Mouse (Mus musculus): Measurements from ENCODE around the gene Samd7. TPM values are rescaled to one million over a fixed set of nuclear protein-coding genes. Genes with fewer than 3 reads are reported as not detected.

Gene Samd7
- polyA plus RNA-seq, 1 experiment = not detected

GRCm38 (mm10) chr3:30722461-30722860 lies 23.6 kb upstream of the Samd7 start:
- H3K27ac ChIP-seq (ENCODE audit: insufficient read depth, low read length) = no peak overlapping the region
- TF ChIP-seq POLR2A (IDR thresholded peaks at IDR 0.05; ENCODE audit: low read depth, low read length) = no peak
- TF ChIP-seq CTCF (IDR thresholded peaks at IDR 0.05; ENCODE audit: borderline replicate concordance, insufficient read depth, low read length) = no peak
- no peak overlapping the region for H3K4me3 ChIP-seq (ENCODE audit: insufficient read depth, low read length)
- no peaks in the 10 kb centered on the region for H3K4me1 ChIP-seq (ENCODE audit: control insufficient read depth, insufficient read depth, low read length)

- Histone ChIP-seq H3K4me1 (ENCODE audit: control insufficient read depth, insufficient read depth, low read length) (no peaks in the 10 kb centered on the region), H3K4me3 (ENCODE audit: insufficient read depth, low read length) (no peak overlapping the region), H3K27ac (ENCODE audit: insufficient read depth, low read length) (no peak overlapping the region)
- no peak for TF ChIP-seq CTCF (IDR thresholded peaks at IDR 0.05; ENCODE audit: borderline replicate concordance, insufficient read depth, low read length)
- no peak for TF ChIP-seq POLR2A (IDR thresholded peaks at IDR 0.05; ENCODE audit: low read depth, low read length)
Observed at GRCm38 (mm10) chr3:30723179-30723578, 22.9 kb upstream of the Samd7 start.

GRCm38 (mm10) chr3:30724105-30724824 lies 21.8 kb upstream of the Samd7 start:
- no peak overlapping the region for H3K27ac ChIP-seq (ENCODE audit: insufficient read depth, low read length)
- H3K4me1 ChIP-seq (ENCODE audit: control insufficient read depth, insufficient read depth, low read length) = no peaks in the 10 kb centered on the region
- TF ChIP-seq POLR2A (IDR thresholded peaks at IDR 0.05; ENCODE audit: low read depth, low read length) (no peak), CTCF (IDR thresholded peaks at IDR 0.05; ENCODE audit: borderline replicate concordance, insufficient read depth, low read length) (no peak)
- no peak overlapping the region for H3K4me3 ChIP-seq (ENCODE audit: insufficient read depth, low read length)

- H3K4me1 ChIP-seq (ENCODE audit: control insufficient read depth, insufficient read depth, low read length) = no peaks in the 10 kb centered on the region
- no peak overlapping the region for H3K4me3 ChIP-seq (ENCODE audit: insufficient read depth, low read length)
- TF ChIP-seq CTCF (IDR thresholded peaks at IDR 0.05; ENCODE audit: borderline replicate concordance, insufficient read depth, low read length) (no peak), POLR2A (IDR thresholded peaks at IDR 0.05; ENCODE audit: low read depth, low read length) (no peak)
- no peak overlapping the region for H3K27ac ChIP-seq (ENCODE audit: insufficient read depth, low read length)
Observed at GRCm38 (mm10) chr3:30724848-30725465, 21.1 kb upstream of the Samd7 start.

GRCm38 (mm10) chr3:30725514-30725913 lies 20.6 kb upstream of the Samd7 start:
- no peak overlapping the region for H3K27ac ChIP-seq (ENCODE audit: insufficient read depth, low read length)
- TF ChIP-seq POLR2A (IDR thresholded peaks at IDR 0.05; ENCODE audit: low read depth, low read length) (no peak), CTCF (IDR thresholded peaks at IDR 0.05; ENCODE audit: borderline replicate concordance, insufficient read depth, low read length) (no peak)
- H3K4me1 ChIP-seq (ENCODE audit: control insufficient read depth, insufficient read depth, low read length) = no peaks in the 10 kb centered on the region
- no peak overlapping the region for H3K4me3 ChIP-seq (ENCODE audit: insufficient read depth, low read length)

GRCm38 (mm10) chr3:30727209-30727608 lies 18.9 kb upstream of the Samd7 start:
- H3K27ac ChIP-seq (ENCODE audit: insufficient read depth, low read length) = no peak overlapping the region
- TF ChIP-seq POLR2A (IDR thresholded peaks at IDR 0.05; ENCODE audit: low read depth, low read length) (no peak), CTCF (IDR thresholded peaks at IDR 0.05; ENCODE audit: borderline replicate concordance, insufficient read depth, low read length) (no peak)
- no peak overlapping the region for H3K4me3 ChIP-seq (ENCODE audit: insufficient read depth, low read length)
- no peaks in the 10 kb centered on the region for H3K4me1 ChIP-seq (ENCODE audit: control insufficient read depth, insufficient read depth, low read length)

GRCm38 (mm10) chr3:30729046-30729445 lies 17.0 kb upstream of the Samd7 start:
- no peak overlapping the region for H3K4me3 ChIP-seq (ENCODE audit: insufficient read depth, low read length)
- no peaks in the 10 kb centered on the region for H3K4me1 ChIP-seq (ENCODE audit: control insufficient read depth, insufficient read depth, low read length)
- TF ChIP-seq CTCF (IDR thresholded peaks at IDR 0.05; ENCODE audit: borderline replicate concordance, insufficient read depth, low read length) (no peak), POLR2A (IDR thresholded peaks at IDR 0.05; ENCODE audit: low read depth, low read length) (no peak)
- H3K27ac ChIP-seq (ENCODE audit: insufficient read depth, low read length) = no peak overlapping the region

- Histone ChIP-seq H3K4me3 (ENCODE audit: insufficient read depth, low read length) (no peak overlapping the region), H3K4me1 (ENCODE audit: control insufficient read depth, insufficient read depth, low read length) (no peaks in the 10 kb centered on the region), H3K27ac (ENCODE audit: insufficient read depth, low read length) (no peak overlapping the region)
- no peak for TF ChIP-seq POLR2A (IDR thresholded peaks at IDR 0.05; ENCODE audit: low read depth, low read length)
Observed at GRCm38 (mm10) chr3:30736809-30737208, 9.3 kb upstream of the Samd7 start.

GRCm38 (mm10) chr3:30741306-30741705 lies 4.8 kb upstream of the Samd7 start:
- no peak for TF ChIP-seq CTCF (IDR thresholded peaks at IDR 0.05; ENCODE audit: borderline replicate concordance, insufficient read depth, low read length)
- TF ChIP-seq POLR2A (IDR thresholded peaks at IDR 0.05; ENCODE audit: low read depth, low read length) = no peak
- Histone ChIP-seq H3K4me1 (ENCODE audit: control insufficient read depth, insufficient read depth, low read length) (no peaks in the 10 kb centered on the region), H3K27ac (ENCODE audit: insufficient read depth, low read length) (no peak overlapping the region), H3K4me3 (ENCODE audit: insufficient read depth, low read length) (no peak overlapping the region)

GRCm38 (mm10) chr3:30742891-30743290 lies 3.2 kb upstream of the Samd7 start:
- H3K4me3 ChIP-seq (ENCODE audit: insufficient read depth, low read length) = no peak overlapping the region
- H3K27ac ChIP-seq (ENCODE audit: insufficient read depth, low read length) = no peak overlapping the region
- TF ChIP-seq CTCF (IDR thresholded peaks at IDR 0.05; ENCODE audit: borderline replicate concordance, insufficient read depth, low read length) (no peak), POLR2A (IDR thresholded peaks at IDR 0.05; ENCODE audit: low read depth, low read length) (no peak)
- no peaks in the 10 kb centered on the region for H3K4me1 ChIP-seq (ENCODE audit: control insufficient read depth, insufficient read depth, low read length)

All from embryonic fibroblast, embryonic 13.5 days (primary cell).